ENCODE assay signal across 8 mouse cellular contexts in the genomic region with DNA sequence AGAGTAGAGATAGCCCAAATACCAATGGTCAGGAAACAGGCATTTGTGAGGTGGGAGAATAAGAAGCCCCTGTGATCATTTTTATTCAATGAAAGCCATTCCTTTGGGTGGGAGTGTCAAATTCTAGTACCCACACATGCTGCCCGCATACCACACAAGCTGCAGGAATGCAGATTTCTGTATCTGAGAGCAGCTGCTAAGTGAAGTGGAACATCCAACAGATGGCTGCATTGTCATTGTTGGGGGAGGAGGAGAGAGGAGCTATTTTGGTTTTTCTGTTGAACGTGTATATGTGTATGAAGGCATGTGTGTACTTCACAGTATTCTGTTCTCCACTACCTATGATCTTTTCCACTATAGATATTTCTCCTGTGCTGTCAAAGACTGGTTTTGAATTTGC.
A peak's percentile ranks its signal among the peaks of the same experiment; 100 is the strongest.
DNase-seq lines count a peak whose midpoint lies in the region; ATAC-seq and TF ChIP-seq lines count a peak whose summit lies in the region.

No protein-coding gene starts in this region.

- ATAC-seq in heart, embryonic 12.5 days (ENCODE audit: insufficient number of reproducible peaks, low FRiP score), result no peak
- ATAC-seq in forebrain, embryonic 16.5 days, result peak; percentile 52; the same call in 1 of the 2 replicates
- peak; percentile 80 for ATAC-seq in limb, embryonic 14.5 days (ENCODE audit: low FRiP score, low read depth)

- no peak overlapping the region for H3K4me2 ChIP-seq in heart, embryonic 12.5 days
- no peak overlapping the region for H3K4me2 ChIP-seq in forebrain, embryonic 16.5 days (ENCODE audit: low read length)
- no peak overlapping the region for H3K4me2 ChIP-seq in limb, embryonic 14.5 days (replicated peaks; ENCODE audit: low read depth, low read length, severe bottlenecking)

- no peaks in the 10 kb centered on the region for H3K36me3 ChIP-seq in heart, embryonic 12.5 days
- no peaks in the 10 kb centered on the region for H3K36me3 ChIP-seq in forebrain, embryonic 16.5 days (ENCODE audit: control insufficient read depth, insufficient read depth)
- no peaks in the 10 kb centered on the region for H3K36me3 ChIP-seq in limb, embryonic 14.5 days (ENCODE audit: control insufficient read depth, insufficient read depth, low read length)

- H3K4me1 ChIP-seq in heart, embryonic 12.5 days (replicated peaks), result 0 out of 2 replicates have a peak, but pooled peaks cover 9% of the 10 kb centered on the region
- no peaks in the 10 kb centered on the region for H3K4me1 ChIP-seq in forebrain, embryonic 16.5 days (replicated peaks; ENCODE audit: control insufficient read depth, insufficient read depth, low read length)
- H3K4me1 ChIP-seq in limb, embryonic 14.5 days (ENCODE audit: control insufficient read depth, insufficient read depth, low read length), result no peaks in the 10 kb centered on the region

- no peak overlapping the region for H3K9ac ChIP-seq in heart, embryonic 12.5 days
- no peak overlapping the region for H3K9ac ChIP-seq in forebrain, embryonic 16.5 days (replicated peaks; ENCODE audit: low read depth, low read length)
- no peak overlapping the region for H3K9ac ChIP-seq in limb, embryonic 14.5 days (ENCODE audit: low read depth, low read length, severe bottlenecking)

- H3K27me3 ChIP-seq in heart, embryonic 12.5 days (replicated peaks), result no peaks in the 10 kb centered on the region
- H3K27me3 ChIP-seq in forebrain, embryonic 16.5 days (replicated peaks; ENCODE audit: control insufficient read depth, insufficient read depth, low read length), result no peaks in the 10 kb centered on the region
- no peaks in the 10 kb centered on the region for H3K27me3 ChIP-seq in limb, embryonic 14.5 days (ENCODE audit: control insufficient read depth, insufficient read depth, low read length)

- no peak for DNase-seq in heart, adult 9 months (ENCODE audit: low spot score in 2 of 2)
- DNase-seq in brain, adult 2 months (ENCODE audit: low read depth, low spot score), result peak; percentile 91
- DNase-seq in limb, embryonic 14.5 days (ENCODE audit: low spot score), result peak; percentile 49
- peak; percentile 88 for DNase-seq in telencephalon, adult 2 months (ENCODE audit: low read depth, low spot score)
- DNase-seq in adrenal gland, postnatal 25 days, result no peak
- no peak for DNase-seq in heart, postnatal 4 days

- H3K9me3 ChIP-seq in heart, embryonic 12.5 days (replicated peaks), result no peaks in the 10 kb centered on the region
- no peaks in the 10 kb centered on the region for H3K9me3 ChIP-seq in forebrain, embryonic 16.5 days (ENCODE audit: control insufficient read depth, low read length)
- no peaks in the 10 kb centered on the region for H3K9me3 ChIP-seq in limb, embryonic 14.5 days (ENCODE audit: control insufficient read depth, low read length)

- H3K4me3 ChIP-seq in heart, embryonic 12.5 days, result no peak overlapping the region
- H3K4me3 ChIP-seq in forebrain, embryonic 16.5 days (replicated peaks; ENCODE audit: low read length), result no peak overlapping the region
- no peak overlapping the region for H3K4me3 ChIP-seq in limb, embryonic 14.5 days (replicated peaks; ENCODE audit: low read length)

- H3K27ac ChIP-seq in heart, embryonic 12.5 days (ENCODE audit: poor library complexity, severe bottlenecking), result 0 out of 2 replicates have a peak overlapping the region, but pooled peaks have one; percentile 21
- no peak overlapping the region for H3K27ac ChIP-seq in forebrain, embryonic 16.5 days (ENCODE audit: low read length)
- no peak overlapping the region for H3K27ac ChIP-seq in limb, embryonic 14.5 days (replicated peaks; ENCODE audit: low read depth, low read length)

- 17% methylated on average over 2 of the region's 2 CpGs for WGBS in heart, embryonic 12.5 days
- WGBS in forebrain, embryonic 16.5 days, result 5% methylated on average over 2 of the region's 2 CpGs
- 68% methylated on average over 2 of the region's 2 CpGs for WGBS in limb, embryonic 14.5 days

- no peak for TF ChIP-seq POLR2A in limb, embryonic 14.5 days (IDR thresholded peaks at IDR 0.05; ENCODE audit: borderline replicate concordance, extremely low read depth, insufficient read depth, insufficient read length)

Comparison
In these comparisons a context has a peak if more than half of its experiments do, and no peak if none do; other contexts are left out.
1. DNase-seq: peak in brain, adult 2 months (single experiment), limb, embryonic 14.5 days (single experiment) and telencephalon, adult 2 months (single experiment); none in heart, adult 9 months (0 of 2), adrenal gland, postnatal 25 days (single experiment) and heart, postnatal 4 days (single experiment).